Mouse (Mus musculus) 416B (cell line): ENCODE results near the gene Oxld1.
A peak's percentile ranks its signal among the peaks of the same experiment; 100 is the strongest.

ENCODE experiments used
- DNase-seq: peaks from one replicate; pipeline ENCODE4 v3.0.0; 2011; ENCODE audit warnings: low read depth

Oxld1 gene

GRCm38 (mm10) chr11:120457772-120458751 lies at the start of gene Oxld1, which contains the start of gene Ccdc137:
Gene Oxld1 (minus strand): TSS chr11:120458068.
Gene Ccdc137 (plus strand): TSS chr11:120458115.
- peak; percentile 92 for DNase-seq

- DNase-seq: peak; percentile 69
These were observed 49.0 kb upstream of the Oxld1 start for GRCm38 (mm10) chr11:120506899-120507298.

GRCm38 (mm10) chr11:120505661-120506060 lies 47.8 kb upstream of the Oxld1 start:
- no peak for DNase-seq

- peak; percentile 56 for DNase-seq
These were observed 43.8 kb upstream of the Oxld1 start for GRCm38 (mm10) chr11:120501701-120502100.

- no peak for DNase-seq
These were observed 43.1 kb upstream of the Oxld1 start for GRCm38 (mm10) chr11:120501018-120501417.

GRCm38 (mm10) chr11:120500357-120500756 lies 42.5 kb upstream of the Oxld1 start:
- DNase-seq: no peak

GRCm38 (mm10) chr11:120499894-120500293 lies 42.0 kb upstream of the Oxld1 start:
- no peak for DNase-seq

- DNase-seq: no peak
These were observed 41.0 kb upstream of the Oxld1 start for GRCm38 (mm10) chr11:120498891-120499290.

GRCm38 (mm10) chr11:120498226-120498625 lies 40.4 kb upstream of the Oxld1 start:
- DNase-seq: no peak

- no peak for DNase-seq
These were observed 39.6 kb upstream of the Oxld1 start for GRCm38 (mm10) chr11:120497436-120497835.

- DNase-seq: no peak
These were observed 36.0 kb upstream of the Oxld1 start for GRCm38 (mm10) chr11:120493911-120494310.

GRCm38 (mm10) chr11:120493351-120493750 lies 35.5 kb upstream of the Oxld1 start:
- DNase-seq: no peak

- DNase-seq: no peak
These were observed 35.0 kb upstream of the Oxld1 start for GRCm38 (mm10) chr11:120492878-120493203.

- peak; percentile 88 for DNase-seq
These were observed 34.4 kb upstream of the Oxld1 start for GRCm38 (mm10) chr11:120492024-120492877.

- peak; percentile 86 for DNase-seq
These were observed 33.6 kb upstream of the Oxld1 start, which contains the start of gene Slc25a10 for GRCm38 (mm10) chr11:120491317-120492023. Gene Slc25a10 (plus strand): TSS chr11:120491840.

- DNase-seq: peak; percentile 37
These were observed 32.6 kb upstream of the Oxld1 start for GRCm38 (mm10) chr11:120490291-120491046.

GRCm38 (mm10) chr11:120489054-120489761 lies 31.3 kb upstream of the Oxld1 start:
- peak; percentile 91 for DNase-seq

GRCm38 (mm10) chr11:120488516-120488915 lies 30.6 kb upstream of the Oxld1 start:
- DNase-seq: peak; percentile 49

- DNase-seq: no peak
These were observed 27.4 kb upstream of the Oxld1 start for GRCm38 (mm10) chr11:120485251-120485650.

- DNase-seq: peak; percentile 96
These were observed 26.6 kb upstream of the Oxld1 start, which contains the start of gene Mrpl12 for GRCm38 (mm10) chr11:120484265-120484981. Gene Mrpl12 (plus strand): TSS chr11:120484613.
